Mouse (Mus musculus) layer of hippocampus, adult 9-11 months (tissue): ENCODE measurements at regions not wholly inside any gene's neighbourhood (a gene's known extent, or its start where the extent isn't known, plus 50 kb on each side); places are given as distances from the start of the nearest gene placed in this dataset.

ENCODE experiments used
- DNase-seq: peaks from one replicate; pipeline ENCODE4 v3.0.0; 2022

- DNase-seq, result no peak
Observed at GRCm38 (mm10) chr2:173930606-173931177, 145.4 kb upstream of the Stx16 start.

GRCm38 (mm10) chr2:173935706-173936105 lies 140.4 kb upstream of the Stx16 start:
- DNase-seq, result no peak

- DNase-seq, result no peak
Observed at GRCm38 (mm10) chr2:173937531-173938439, 138.3 kb upstream of the Stx16 start.

- DNase-seq, result no peak
Observed at GRCm38 (mm10) chr2:173938440-173938787, 137.7 kb upstream of the Stx16 start.

GRCm38 (mm10) chr2:173945441-173945840 lies 130.7 kb upstream of the Stx16 start:
- DNase-seq, result no peak

GRCm38 (mm10) chr2:173948586-173948985 lies 127.5 kb upstream of the Stx16 start:
- no peak for DNase-seq

- DNase-seq, result no peak
Observed at GRCm38 (mm10) chr2:173950164-173950891, 125.8 kb upstream of the Stx16 start.

- no peak for DNase-seq
Observed at GRCm38 (mm10) chr2:173966111-173966510, 110.0 kb upstream of the Stx16 start.

- no peak for DNase-seq
Observed at GRCm38 (mm10) chr2:173970789-173971188, 105.3 kb upstream of the Stx16 start.

GRCm38 (mm10) chr2:173976314-173977053 lies 99.6 kb upstream of the Stx16 start:
- DNase-seq, result no peak

GRCm38 (mm10) chr2:173977236-173978053 lies 98.7 kb upstream of the Stx16 start:
- no peak for DNase-seq

- no peak for DNase-seq
Observed at GRCm38 (mm10) chr2:173978138-173978765, 97.9 kb upstream of the Stx16 start.

- no peak for DNase-seq
Observed at GRCm38 (mm10) chr2:173981036-173981435, 95.1 kb upstream of the Stx16 start.

- no peak for DNase-seq
Observed at GRCm38 (mm10) chr2:173987516-173987915, 88.6 kb upstream of the Stx16 start.

GRCm38 (mm10) chr2:173987921-173988320 lies 88.2 kb upstream of the Stx16 start:
- DNase-seq, result no peak

- DNase-seq, result peak; percentile 19
Observed at GRCm38 (mm10) chr2:173988641-173989336, 87.3 kb upstream of the Stx16 start.

- DNase-seq, result no peak
Observed at GRCm38 (mm10) chr2:173990664-173991063, 85.4 kb upstream of the Stx16 start.

- no peak for DNase-seq
Observed at GRCm38 (mm10) chr2:173991447-173991846, 84.7 kb upstream of the Stx16 start.

GRCm38 (mm10) chr2:173992041-173992440 lies 84.1 kb upstream of the Stx16 start:
- DNase-seq, result no peak

- DNase-seq, result peak; percentile 25
Observed at GRCm38 (mm10) chr2:173993431-173993955, 82.6 kb upstream of the Stx16 start.
